Mouse (Mus musculus) heart, postnatal 14 days (tissue): ENCODE results near the gene Dusp12. TPM values are rescaled to one million over a fixed set of nuclear protein-coding genes. Genes with fewer than 3 reads are reported as not detected.
A peak's percentile ranks its signal among the peaks of the same experiment; 100 is the strongest.

ENCODE experiments used
- DNase-seq, 2 experiments: peaks; one replicate each; pipeline ENCODE4 v3.0.0; 2021 to 2022
- intact Hi-C: fragments of 180-260 bp; cut with DNase I; formaldehyde crosslinking; loops from one replicate; pipeline ENCODE4 v1.15.1; 2025
- total RNA-seq, 2 experiments: library from RNA; stranded (reverse); gene quantifications; 2 replicates each; pipeline ENCODE4 v1.2.3; 2021

Gene Dusp12
- total RNA-seq, 2 experiments from 2014 or later: 7.4 TPM

DNA sequence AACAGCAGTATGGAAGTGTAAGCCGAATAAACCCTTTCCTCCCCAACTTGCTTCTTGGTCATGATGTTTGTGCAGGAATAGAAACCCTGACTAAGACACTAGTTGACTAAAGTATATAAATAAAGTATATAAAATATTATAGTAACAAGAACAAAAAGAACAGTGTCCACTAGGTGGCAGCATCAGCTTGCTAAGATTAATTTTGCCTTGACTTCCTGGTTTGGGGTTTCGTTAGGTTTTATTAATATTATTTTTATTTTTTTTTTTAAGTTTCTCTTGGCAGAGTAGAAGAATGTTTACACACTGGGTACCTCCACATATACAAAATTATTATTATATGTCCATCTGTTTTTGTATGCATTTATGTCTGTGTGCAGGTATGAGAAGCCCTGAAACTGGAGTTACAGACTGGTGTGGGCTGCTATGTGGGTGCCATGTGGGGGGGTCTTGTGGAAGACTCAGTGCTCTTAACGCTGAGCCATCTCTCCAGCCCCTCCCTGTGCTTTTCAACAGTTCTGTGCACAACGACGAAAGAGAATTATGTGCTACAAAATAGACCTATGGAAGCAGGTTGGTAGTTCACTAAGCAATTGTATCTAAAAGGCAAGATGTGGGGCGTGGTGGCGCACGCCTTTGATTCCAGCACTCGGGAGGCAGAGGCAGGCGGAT is 15.6 kb upstream of the Dusp12 start:
- intact Hi-C loops: loop anchor here (1.0 kb wide), 2 partner anchors 91 to 95 kb away; no protein-coding TSS in a partner anchor
- peak; percentile 27 to 71 for DNase-seq

DNA sequence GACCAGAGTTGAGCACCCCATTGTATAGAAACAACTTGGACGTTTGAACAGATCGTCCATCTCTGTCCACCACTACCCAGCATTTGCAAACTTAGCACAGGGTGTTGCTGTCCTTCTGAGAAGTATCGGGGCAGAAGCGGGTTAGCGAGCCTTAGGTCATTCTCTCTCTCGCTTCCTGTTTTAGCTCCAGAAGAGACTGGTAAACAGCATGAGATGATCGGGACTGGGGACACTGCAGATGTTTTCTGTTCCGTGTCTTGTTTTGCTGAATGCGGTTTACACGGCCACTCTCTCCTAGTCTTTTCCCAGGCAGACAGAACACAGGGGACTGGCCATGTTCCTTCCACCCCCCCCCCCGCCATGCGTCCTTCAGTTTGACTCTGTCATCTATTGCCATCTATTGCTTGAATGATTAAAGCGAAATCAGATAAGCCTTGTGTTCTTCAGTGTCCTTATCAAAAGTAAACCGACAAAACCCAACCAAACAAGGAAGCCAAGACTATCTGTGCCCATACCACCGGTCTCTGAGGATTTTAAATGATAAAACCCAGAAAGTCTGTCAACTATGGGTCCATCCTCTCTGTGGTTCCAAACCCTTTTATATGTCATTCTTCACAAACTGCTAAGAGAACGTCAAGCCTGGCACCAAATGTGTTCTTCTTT is 13.2 kb upstream of the Dusp12 start:
- DNase-seq: peak in 1 of 2 experiments; percentile 5

DNA sequence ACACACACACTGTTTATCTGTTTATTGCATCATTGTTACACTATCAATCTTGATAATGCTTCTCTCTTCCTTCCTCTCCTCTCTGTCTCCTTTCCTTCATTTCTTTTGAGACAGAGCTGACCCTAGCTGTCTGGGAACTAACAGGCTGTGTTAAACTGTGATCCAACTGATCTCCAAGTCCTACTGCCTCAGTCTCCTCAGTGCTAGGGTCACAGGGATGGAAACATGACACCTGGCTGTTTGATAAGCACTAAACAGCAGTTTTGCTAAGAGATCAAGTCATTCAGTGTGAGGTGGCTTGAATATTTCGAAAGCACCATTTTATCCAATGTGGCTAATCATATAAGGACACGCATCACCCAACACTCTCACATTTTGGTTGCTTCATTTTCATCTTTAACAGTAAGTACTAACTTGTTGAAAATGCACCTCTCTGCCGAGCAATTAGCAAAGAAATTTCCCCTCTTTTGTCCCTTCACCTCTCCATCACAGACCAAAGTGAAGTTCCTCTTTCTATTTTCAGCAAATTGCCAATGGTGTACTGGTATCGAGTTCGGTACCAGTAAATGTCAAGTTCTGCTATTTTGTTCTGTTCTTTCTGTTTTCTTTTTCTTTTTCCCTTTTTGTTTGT is 11.4 kb upstream of the Dusp12 start:
- intact Hi-C loops: no loop called here
- no peak for DNase-seq

More for the DNA sequence above, 13.2 kb upstream of the Dusp12 start:
- intact Hi-C loops: no loop called here

DNA sequence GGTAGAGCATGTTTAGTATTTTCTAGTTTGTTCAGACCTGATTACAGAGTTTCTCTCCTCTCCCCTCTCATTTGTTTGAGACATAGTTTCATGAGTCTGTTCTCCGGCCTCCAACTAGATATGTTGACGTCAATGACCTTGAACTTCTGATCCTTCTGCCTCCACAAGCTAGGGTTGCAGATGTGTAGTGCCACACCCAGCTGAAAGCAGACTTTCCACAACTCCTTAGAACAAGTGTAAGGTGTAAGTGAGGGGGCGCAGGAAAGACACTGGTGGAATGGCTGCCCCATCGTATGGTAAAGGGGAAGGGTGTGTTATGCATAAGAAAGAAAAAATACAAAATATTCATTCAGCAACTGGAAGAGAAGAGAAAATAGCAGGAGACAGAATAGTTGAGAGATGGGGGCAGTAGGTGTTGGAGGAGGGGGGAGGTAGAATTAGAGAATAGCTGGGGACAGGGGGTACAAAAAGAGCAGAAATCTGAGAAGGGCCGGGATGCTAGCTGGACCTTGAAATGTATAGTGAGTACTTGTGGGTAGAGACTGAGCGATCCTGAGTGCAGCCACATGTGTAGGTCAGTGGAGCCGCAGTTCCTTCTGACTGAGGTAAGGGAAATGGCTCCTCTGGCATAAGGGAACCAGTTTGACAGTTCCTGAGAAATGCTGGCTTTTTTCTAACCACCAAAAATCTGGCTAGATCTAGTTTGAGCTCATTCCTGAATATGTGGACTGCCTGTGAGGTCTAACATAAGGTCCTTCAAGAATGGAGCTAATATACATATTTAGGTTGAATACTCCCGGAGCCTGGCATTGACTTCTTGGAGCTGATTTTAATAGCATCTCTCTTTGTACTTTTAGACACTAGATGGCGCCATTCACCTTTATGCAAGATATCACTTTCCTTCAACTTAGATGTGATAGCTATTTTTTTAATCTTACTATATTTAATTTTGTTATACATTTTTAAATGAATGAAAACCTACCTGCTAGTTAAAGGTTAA is 9.6 kb upstream of the Dusp12 start:
- peak in 1 of 2 experiments; percentile 6 for DNase-seq
- intact Hi-C loops: no loop called here

DNA sequence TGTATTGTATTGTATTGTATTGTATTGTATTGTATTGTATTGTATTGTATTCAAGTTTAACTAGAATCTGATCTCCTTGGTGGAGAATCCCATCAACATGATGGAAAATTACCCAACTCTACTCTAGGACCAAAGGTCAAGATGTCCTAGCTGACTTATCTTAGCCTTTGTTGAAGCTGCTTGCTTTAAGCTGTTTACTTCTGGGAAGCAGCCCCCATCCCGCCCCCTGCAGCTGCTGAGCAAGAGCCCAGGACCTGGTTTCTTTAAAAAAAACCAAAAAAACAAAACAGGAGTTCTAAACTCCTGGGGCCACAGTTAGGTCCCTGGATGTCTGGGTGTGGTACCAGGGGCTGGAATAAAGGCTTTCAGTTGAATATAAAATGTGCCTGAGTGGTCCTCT is 6.9 kb upstream of the Dusp12 start:
- intact Hi-C loops: no loop called here
- DNase-seq: no peak

DNA sequence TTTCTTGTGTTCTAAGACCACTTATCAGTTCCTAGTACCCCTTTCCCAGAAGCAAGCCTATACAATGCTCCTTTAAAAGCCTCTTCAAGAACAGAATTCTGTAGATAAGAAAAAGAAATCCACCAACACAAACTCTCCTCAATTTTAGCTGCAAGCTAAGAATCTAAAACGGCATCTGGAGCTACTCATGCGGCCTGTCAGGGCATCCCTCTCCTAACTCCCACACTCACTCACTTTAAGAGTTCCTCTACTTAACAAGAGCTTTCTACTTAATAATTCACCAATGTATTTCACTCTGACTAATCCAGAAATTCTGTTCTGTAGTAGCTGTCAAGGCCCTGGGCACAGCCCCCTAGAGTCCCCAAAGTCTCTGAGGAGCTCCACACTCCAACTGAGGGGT is 6.3 kb upstream of the Dusp12 start:
- no peak for DNase-seq
- intact Hi-C loops: no loop called here

DNA sequence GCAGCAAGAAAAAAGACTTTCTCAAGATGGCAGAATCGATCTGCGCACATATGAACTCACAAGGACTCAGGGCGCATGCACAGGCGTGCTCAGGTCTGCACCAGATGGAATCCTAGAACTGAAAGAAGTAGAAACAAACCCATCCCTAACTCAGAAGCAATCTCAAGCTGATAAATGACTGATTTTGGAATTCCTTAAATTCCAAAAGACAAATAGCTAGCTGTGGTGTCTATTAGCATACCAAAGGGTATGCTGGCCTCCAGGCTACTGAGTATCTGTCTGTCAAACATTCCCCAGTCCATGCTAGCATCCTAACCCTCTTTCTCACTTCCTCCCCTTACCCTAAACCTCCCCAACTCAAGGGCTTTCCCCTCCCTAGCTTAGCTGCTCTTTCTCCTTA is 4.0 kb upstream of the Dusp12 start:
- intact Hi-C loops: no loop called here
- DNase-seq: no peak

DNA sequence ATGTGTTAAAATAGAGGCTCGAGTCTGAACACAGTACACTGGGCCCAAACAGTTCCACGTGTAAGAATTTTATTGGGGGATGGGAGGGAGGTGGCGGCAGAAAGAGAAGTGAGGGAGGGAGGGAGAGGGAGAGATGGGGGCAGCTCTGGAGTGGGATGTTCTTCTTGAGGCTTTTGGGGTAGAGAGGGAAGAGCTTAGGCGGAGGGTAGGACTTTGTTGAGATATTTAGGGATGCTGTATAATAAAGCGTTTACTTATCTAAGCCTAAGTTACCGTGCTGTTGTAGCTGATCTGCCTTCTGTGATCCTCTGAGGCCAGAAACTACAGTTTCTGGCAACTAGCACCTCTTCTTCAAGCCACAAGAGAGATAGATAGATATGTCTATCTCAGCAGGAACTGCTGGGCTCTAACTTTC is 711 bp upstream of the Dusp12 start:
- intact Hi-C loops: no loop called here
- no peak for DNase-seq

DNA sequence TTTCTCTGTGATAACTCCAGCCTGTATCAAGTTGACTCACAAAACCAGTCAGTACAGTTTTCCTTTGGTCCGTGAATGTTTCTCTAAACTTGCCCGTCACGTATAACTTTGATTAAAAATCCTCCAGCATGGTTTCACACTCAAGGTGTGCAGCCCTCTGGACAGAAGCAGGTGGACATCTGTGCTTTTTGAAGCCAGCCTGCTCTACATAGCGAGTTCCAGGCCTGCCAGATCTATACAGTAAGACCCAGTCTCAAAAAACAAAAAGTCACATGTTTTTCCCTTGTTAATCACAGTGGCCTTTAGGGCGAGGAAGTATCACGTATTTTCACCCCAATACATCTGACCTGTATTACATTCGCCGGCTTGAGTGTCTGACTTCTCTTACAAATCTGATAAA is 950 bp downstream of the Dusp12 start:
- intact Hi-C loops: no loop called here

DNA sequence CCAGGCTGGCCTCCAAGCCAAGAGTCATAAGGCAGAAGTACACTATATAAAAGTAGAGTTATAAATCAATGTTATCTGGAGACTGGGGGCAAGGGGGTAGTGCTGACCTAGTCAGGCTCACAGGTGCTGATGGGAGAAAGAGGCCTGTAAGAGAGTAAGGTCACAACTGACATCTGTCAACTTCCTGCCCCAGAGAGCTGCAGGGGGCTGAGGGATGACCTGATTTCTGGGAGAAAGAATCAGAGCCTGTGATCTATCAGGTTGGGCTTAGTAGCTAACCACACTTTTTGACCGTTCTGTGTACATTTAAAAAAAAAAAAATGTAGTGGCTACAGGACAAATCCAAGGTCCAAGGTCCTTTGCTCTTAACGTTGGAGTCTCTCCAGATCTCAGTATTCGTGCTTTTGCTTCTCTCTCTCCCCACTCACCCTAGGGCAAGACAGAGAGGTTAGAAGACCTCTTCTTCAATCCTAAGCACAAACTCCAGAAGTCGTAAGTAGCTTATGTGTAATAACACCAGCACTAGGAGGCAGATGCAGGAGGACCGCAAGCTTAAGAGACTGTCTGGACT is 2.3 kb downstream of the Dusp12 start:
- intact Hi-C loops: no loop called here
- DNase-seq: no peak

More for the DNA sequence above, 950 bp downstream of the Dusp12 start:
- no peak for DNase-seq

DNA sequence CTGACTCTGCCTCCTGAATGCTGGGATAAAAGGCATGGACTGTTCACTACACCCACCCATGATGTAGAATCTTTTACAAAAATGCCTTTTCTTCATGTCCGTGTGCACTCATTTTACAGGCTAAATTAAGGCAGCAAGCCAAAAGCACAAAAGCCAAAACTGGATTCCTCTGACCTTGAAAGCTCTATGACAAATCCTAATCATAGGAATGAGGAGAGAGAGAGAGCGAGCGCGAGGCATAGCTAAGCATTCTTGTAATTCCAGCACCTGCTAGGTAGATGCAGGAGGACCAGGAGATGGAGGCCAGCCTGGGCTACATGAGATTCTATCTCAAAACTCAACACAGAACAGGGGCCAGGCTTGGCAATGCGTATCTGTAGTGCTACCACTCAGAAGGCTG is 8.4 kb downstream of the Dusp12 start:
- intact Hi-C loops: no loop called here
- DNase-seq: no peak

DNA sequence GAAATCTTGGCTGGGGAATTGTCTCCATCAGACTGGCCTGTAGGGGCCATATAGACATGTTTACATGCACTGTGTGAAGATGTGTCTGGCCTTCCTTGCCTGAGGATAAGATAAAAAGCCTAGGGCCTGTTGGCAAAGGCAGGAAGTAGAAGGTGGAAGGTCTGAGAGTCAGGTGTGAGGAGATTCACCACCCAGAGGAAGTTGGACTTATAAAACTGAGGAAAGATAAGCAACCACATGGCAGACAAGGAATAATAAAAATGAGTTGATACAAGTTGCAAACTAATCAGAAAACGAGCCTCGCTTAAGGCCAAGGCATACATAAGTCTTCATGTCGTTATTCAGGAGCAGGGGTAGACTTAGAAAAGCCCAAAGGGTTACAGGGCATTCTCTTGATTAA is 9.7 kb downstream of the Dusp12 start:
- intact Hi-C loops: no loop called here
- DNase-seq: no peak

DNA sequence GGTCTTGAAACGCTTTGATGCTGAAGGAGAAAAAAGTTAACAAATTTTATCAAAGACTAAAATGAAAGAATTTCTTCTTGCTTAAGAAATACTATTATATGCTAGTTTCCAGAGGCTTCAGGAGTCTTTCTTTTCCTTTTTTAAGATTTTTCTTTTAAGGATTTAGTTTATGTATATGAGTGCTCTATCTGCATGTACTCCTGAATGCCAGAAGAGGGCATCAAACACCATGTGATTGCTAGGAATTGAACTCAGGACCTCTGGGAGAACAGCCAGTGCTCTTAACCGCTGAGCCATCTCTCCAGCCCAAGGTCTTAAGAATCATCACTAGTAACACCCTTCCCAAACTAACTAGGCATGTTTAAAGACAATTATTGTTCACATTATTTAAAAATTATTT is 13.4 kb downstream of the Dusp12 start:
- DNase-seq: no peak
- intact Hi-C loops: no loop called here

DNA sequence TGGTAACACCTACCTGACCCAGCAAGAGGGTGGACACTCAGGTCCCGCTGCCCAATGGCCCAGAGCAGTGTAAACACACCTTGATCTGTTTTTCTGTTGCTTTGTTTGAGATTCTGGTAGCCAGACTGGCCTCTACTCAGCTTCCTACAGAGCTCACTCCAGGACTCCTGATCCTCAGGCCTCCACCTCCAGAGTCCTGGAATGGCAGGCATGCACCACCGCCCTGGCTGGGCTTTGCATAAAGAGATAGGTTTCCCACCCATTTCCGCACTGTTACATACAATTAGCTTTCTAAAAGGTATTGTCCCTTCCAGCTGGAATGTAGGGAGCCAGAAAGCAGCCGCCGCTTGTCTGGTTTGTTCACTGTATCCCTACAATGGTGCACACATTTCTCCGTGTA is 13.9 kb downstream of the Dusp12 start:
- intact Hi-C loops: no loop called here
- DNase-seq: no peak

DNA sequence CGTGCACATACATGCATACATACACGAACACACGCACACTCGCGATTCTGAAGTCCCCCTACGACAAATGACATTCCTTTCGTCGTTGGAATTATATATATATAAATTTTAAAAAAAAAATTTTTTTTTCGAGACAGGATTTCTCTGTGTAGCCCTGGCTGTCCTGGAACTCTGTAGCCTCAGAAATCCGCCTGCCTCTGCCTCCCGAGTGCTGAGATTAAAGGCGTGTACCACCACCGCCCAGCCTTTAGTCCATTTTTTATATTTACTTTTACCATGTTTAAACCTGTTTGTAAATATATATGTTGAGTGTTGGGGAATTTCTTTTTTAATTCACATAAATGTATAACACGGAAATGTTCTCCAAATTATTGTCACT is 16.4 kb downstream of the Dusp12 start:
- no peak for DNase-seq
- intact Hi-C loops: no loop called here

DNA sequence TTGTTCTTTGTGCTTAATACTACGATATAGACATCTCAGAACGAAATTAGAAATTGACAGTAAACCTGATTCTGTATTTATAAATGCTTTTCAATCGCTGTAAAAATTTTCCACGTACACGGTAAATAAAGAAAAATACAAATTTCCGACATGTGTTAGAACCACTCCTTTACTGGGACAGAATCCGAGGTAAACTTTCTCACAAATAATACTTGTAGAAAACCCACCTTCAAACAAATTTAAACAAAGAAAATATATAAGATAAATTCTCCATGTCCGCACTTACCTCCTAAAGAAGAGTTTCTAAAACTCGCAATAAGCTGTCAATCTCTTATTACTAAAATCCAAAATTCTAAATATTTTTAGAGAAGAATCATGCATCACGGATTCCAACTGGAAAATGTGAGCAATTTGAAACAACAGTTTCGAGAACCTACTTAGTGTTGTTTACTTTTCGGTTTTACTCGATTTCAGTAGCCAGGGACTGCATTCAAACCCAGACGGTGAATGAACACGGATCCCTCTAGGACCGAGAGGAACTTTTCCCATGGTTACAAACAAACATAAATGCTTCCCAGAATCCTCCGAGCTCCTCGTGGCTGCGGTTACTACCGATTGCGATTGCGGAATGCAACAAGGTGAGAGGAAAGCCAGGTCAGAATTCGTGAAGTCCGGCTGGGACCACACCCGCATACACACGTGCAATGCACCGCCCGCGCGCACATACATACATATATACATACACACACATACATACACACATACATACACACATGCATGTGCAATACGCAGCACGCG is 17.0 kb downstream of the Dusp12 start:
- intact Hi-C loops: no loop called here
- DNase-seq: peak; percentile 51 to 68

DNA sequence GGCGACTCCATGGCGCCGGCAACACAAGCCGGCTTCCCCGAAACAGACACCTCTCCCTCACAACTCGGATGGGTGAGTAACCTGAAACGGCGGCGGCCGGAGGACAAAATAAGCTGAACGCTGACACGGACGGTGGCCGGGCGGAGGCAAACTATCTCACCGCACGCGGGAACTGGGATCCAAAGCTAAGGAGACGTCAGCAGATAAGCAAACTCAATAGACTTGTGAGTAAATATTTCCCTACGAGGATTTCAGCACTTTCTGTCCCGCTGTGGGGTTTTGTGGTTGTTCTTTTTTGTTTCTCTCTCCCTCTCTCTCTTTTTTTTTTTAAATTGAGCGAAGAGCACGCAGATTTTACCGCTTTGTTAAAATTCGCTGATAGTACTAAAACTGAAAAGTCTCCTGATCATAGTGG is 17.6 kb downstream of the Dusp12 start, which contains the start of gene Atf6:
TSS of gene Atf6 (minus strand) at position 81 of the 415 bp plus-strand sequence.
- intact Hi-C loops: no loop called here
- peak; percentile 94 to 97 for DNase-seq

DNA sequence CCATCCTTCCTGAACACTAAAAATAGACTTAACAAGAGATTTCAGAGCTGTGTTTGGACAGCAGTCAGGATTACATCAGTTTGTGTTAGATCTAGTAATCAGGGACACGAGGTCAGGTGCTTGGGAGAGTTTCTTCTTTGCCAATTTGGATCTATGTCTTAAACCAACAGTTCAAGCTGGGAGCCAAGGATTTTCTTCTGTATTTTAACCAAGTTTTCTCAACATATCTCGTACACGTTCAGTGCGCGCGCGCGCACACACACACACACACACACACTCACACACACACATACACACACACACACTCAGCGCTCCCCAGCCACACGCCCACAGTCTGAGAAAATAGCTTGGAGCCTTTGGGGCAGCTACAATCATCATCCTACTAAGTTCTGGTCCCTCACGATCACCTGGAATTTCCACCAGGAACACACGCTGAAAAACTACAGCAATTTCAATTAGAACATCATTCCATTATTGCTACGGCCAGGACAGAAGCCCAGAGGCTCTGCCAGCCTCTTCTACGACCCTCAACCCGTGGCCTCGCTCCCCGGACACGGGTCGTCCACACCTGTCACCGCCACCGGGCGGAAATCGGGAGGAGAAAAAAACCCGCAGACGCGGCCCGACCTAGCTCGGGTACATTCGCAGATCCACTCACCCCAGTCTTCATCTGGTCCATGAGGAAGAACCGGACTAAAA is 18.2 kb downstream of the Dusp12 start:
- DNase-seq: peak in 1 of 2 experiments; percentile 18
- intact Hi-C loops: no loop called here

DNA sequence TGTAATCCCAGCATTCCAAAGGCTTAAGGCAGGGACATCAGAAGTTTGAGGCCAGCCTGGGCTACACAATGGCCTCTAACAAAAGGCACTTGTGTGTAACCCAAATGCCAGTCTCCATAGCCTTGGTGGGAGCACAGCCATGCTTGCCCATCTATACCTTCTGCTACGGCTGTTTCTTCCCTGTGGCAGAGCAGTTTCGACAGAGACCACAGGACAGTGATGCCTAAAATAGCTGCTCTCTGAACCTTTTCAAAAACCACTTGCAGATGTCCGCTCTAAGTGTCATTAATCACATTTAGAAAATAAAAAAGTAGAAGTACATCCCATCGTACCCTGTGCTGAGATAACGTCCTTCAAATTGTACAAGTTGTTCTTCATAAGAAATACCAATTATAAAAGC is 19.9 kb downstream of the Dusp12 start:
- DNase-seq: no peak

More for the DNA sequence above, 19.9 kb downstream of the Dusp12 start:
- intact Hi-C loops: no loop called here
